Mouse (Mus musculus) T-helper 17 cell (primary cell): ENCODE results near the gene Nck2.
"Not testable (repeated sequence)": the region's sequence is repeated elsewhere in the genome, so short reads cannot be mapped to it uniquely, and the experiment has no call there.

ENCODE experiments used
- in situ Hi-C, 2 experiments: fragments of 300-600 bp; cut with MboI, MseI; formaldehyde crosslinking; loops; 1 replicate in 1 of 2; 2 replicates in 1 of 2; pipeline ENCODE4 v1.15.1; 2025; ENCODE audit warnings: high pct_unique_total_duplicates in 2 of 2

The Nck2 gene

GRCm38 (mm10) chr1:43530295-43531020 lies 86.1 kb downstream of the Nck2 start:
- in situ Hi-C loops, result loop anchor here in 1 of 2 experiments (5.0 kb wide), 1 partner anchor 53 kb away; no protein-coding TSS in a partner anchor

DNA sequence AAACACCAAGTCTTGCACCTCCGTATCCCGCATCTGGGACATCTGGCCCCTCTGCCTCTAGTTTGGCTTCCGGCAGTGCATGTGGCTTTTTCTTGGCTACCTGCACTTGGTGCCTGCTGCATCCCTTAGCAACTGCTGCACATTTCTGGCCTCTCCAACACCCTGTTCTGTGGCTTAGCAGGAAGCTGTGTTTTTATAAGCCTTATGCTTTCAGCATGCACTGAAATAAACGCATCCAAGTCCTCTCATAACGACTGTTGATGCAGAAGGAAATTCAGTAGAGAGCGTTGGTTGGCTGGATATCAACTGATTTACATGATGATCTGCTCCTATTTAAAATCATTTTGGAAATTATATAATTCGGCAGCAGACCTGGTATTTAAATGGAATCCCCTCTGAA lies 86.9 kb downstream of the Nck2 start:
- in situ Hi-C loops, result loop anchor here in 1 of 2 experiments (5.0 kb wide), 1 partner anchor 54 kb away; no protein-coding TSS in a partner anchor

DNA sequence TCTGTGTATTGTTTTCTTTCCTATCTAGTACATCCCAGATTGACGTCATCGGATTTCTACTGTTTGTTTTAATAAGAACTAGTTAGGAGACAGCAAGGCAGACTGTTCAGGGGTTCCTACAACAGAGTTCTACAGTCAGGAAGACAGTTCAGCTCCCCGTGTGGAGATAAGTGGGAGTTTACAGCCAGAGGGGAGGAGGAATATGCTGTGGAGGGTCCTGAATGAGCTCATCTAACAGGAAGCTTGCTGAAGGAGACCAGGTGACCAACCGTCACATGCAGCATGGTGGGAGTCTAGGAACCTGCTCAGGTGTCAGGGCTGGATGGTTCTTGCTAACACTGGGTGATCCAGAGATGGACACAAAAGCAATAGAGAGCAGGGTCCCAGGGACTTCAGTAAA lies 87.9 kb downstream of the Nck2 start:
- in situ Hi-C loops, result loop anchor here in 1 of 2 experiments (5.0 kb wide), 1 partner anchor 55 kb away; no protein-coding TSS in a partner anchor

DNA sequence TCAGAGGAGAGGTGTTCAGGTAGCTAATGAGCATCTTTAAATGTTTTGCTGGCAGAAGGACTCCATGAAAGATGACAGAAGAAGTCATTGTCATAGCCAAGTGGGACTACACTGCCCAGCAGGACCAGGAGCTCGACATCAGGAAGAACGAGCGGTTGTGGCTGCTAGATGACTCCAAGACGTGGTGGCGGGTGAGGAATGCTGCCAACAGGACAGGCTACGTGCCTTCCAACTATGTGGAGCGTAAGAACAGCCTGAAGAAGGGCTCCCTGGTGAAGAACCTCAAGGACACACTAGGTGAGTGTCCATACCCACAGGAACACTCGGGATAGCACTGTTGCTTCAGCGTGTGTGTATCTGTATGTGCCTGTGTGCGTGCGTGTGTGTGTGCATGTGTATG lies 89.1 kb downstream of the Nck2 start:
- in situ Hi-C loops, result loop anchor here in 1 of 2 experiments (5.0 kb wide), 1 partner anchor 56 kb away; no protein-coding TSS in a partner anchor

DNA sequence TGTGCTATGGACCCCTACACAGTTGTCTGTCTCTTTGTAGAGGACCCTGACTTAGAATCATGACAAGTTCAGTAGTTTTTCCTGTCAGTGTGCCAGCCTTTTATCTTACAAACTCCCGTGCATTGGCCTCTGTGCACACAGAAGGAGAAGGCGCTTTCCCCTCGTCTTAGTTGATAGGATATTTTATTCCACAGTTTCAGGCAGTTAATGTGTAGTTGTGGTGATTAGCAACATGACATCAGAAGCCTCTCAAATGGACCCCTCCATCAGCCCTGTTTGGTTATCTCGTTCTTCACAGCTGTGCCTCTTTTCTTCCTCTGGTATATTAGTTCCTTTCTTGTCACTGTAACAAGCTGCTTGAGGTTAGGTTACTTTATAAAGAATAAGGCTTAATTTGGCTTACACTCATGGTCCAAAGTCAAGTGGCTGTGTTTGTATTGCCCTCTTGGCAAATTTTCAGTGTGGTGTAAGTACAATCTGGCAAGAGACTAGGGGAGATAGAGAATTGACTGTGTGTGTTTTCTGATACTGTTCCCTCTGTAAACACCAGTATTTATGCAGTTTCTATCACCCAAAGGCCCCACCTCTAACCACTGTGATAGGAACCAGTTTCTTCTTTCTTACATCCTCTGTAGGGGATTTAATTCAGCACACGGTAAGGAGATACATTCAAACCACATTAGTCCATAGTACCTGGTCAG lies 89.8 kb downstream of the Nck2 start:
- in situ Hi-C loops, result loop anchor here in 1 of 2 experiments (5.0 kb wide), 1 partner anchor 57 kb away; no protein-coding TSS in a partner anchor

GRCm38 (mm10) chr1:43535519-43536000 lies 91.2 kb downstream of the Nck2 start:
- in situ Hi-C loops, result no loop called here

DNA sequence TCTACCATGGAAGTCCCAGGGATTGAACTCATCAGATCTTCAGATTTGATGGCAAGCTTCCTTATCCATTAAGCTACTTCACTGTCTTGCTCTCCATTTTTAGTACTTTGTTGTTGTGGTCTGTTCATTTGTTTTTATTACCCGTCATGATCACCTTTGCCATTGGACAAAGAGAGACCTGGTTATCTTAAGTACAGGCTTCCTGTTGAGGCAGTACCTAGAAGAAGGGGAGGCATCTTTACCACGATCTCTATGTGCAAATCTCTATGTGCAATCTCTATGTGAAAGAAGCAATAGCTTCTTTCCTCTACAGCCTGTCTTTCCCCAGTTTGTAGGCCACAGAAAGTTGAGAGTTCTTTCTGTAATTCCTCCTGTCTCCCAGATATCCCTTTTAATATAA lies 91.9 kb downstream of the Nck2 start:
- in situ Hi-C loops, result no loop called here

GRCm38 (mm10) chr1:43537021-43537420 lies 92.6 kb downstream of the Nck2 start:
- in situ Hi-C loops, result no loop called here

- in situ Hi-C loops, result no loop called here
Measured at GRCm38 (mm10) chr1:43537496-43537895, 93.1 kb downstream of the Nck2 start.

DNA sequence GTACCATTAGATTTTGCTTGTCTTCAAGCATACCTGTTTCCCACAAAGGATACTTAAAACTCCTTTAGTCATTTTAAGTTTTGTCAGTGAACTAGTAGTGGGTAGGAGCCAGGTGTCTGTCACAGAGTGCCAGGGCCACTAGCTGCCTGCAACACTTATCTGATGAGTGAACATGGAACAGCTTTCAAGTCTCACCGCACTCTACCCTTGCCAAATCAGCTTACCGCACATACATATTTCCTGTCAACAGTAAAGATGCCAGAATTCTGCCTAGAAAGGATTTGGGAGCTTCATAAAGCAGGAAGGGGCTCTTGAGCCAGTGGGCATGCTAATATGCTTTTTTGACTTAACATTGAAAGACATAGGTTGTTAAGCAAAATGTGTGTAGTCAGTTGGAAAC lies 94.3 kb downstream of the Nck2 start:
- in situ Hi-C loops, result no loop called here

- in situ Hi-C loops, result loop anchor here in 1 of 2 experiments (5.0 kb wide), 1 partner anchor 93 kb away; no protein-coding TSS in a partner anchor
Measured at GRCm38 (mm10) chr1:43539689-43540380, 95.5 kb downstream of the Nck2 start.

GRCm38 (mm10) chr1:43542339-43542738 lies 98.0 kb downstream of the Nck2 start:
- in situ Hi-C loops, result loop anchor here in 1 of 2 experiments (5.0 kb wide), 1 partner anchor 95 kb away; no protein-coding TSS in a partner anchor

DNA sequence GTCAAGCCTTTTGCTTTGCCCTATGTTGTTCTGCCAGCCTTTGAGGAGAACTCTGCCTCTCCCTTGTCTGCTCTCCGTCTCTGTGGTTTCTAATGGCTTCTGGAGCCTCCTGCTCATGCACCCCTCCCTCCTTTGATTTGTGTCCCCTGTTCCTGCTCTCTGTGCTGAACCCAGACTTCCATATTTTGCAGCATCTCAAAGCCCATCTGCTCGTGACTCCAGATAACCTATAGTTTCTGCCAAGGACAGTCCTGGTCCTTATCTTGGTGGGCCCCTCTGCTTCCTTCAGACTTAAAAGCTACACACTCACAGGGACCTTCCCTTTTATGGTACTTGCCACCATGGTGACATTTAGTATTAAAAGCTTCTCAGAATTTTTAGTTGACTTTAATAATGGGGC lies 103.3 kb downstream of the Nck2 start:
- in situ Hi-C loops, result no loop called here

DNA sequence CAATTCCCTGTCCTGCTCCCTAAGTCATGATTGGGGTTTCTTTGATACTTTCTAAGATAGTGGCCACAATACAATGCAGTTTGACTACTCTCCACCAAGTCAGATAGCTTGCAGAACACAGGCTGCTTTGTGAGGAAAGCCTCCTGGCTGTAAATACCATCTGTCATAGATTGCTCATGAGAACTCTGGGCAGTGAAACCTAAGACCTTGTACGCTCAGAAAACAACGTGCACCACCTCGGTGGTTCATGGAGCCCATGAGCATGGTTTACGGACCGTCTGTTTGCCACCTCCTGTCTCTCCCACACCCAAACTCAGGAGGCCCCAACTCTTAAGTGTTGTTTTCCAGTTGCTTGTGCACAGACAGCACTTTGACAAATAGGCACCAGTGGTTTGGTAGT lies 104.4 kb downstream of the Nck2 start:
- in situ Hi-C loops, result no loop called here

DNA sequence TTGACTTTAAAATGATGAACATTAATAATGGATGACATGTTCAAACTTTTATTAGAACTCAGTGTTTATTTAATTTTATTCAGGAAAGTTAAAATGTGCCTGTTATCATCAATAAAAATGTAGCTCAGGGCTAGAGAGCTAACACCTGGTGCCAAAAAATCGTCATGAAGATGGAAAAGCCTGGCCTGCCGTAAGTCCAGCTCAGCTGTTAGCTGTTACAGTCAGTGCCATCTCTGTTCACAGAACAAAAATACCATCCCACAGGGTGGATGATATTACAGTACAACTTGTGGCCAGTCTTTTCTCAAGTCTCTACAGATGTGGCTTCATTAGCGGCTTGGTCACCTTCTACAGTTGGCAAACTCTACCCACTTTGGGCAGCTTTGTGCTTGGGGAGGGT lies 106.1 kb downstream of the Nck2 start:
- in situ Hi-C loops, result no loop called here

- in situ Hi-C loops, result not testable (repeated sequence)
Measured at GRCm38 (mm10) chr1:43553989-43554679, 109.8 kb downstream of the Nck2 start.

- in situ Hi-C loops, result no loop called here
Measured at GRCm38 (mm10) chr1:43555222-43555974, 111.0 kb downstream of the Nck2 start.

DNA sequence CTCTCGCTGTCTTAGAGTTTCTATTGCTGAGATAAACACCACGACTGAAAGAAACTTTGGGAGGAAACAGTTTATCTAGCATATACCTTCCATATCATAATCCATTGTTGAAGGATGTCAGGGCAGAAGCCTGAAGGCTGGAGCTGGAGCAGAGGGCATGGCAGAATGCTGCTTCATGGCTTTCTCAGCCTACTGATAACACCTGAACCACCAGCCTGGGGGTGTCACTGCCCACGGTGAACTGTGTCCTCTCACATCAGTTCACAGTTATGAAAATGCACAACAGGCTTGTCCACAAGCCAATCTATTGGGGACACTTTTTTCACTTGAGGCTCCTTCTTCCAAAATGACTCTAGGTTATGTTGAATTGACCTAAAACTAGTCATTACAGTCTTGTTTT lies 114.0 kb downstream of the Nck2 start:
- in situ Hi-C loops, result no loop called here

DNA sequence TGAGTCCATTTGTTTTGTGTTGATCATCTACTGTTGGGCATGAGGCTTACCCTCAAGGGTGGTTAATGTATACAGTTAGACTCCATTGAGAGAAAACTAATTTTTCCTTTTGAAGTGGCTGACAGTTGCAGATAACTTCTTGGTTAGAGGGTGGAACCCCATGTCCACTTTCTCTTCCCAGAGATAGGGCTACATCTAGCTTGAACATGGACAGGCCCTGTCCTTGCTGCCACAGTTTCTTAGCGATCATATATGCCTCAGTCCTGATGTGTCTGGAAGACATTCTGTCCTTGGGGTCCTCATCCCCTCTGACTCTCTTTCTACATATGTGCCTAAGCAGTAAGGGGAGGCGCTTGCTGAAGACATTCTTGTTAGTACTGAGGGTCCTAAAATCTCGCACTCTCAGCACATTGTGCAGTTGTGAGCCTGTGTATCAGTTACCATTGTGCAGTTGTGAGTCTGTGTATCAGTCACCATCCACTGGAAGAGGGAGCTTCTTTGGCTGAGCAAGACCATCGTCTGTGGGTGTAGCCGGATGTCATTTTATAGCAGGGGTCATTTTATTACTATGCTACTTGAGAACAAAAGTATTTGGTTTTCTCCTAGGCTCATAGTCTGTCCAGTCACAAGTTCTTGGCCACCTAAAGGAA lies 114.8 kb downstream of the Nck2 start:
- in situ Hi-C loops, result no loop called here

DNA sequence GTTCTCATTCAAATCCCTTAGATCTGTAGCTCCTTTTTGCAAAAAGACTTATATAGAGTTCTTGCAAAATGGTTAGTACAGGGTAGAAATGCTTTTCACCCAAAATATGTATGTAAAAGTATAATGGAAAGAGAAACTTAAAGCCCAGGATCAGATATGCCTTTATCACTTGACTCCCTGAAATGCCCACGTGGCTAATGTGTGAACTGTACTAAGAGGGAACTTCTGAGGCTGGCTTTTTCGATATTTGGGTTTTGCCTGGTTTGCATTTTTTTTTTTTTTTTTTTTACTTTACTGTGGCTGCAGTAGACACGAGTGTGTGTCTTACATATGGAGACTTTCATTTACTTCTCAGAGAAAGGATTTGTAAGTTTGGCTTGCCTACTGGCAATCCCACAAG lies 116.7 kb downstream of the Nck2 start:
- in situ Hi-C loops, result loop anchor here in 1 of 2 experiments (5.0 kb wide), 1 partner anchor 44 kb away; no protein-coding TSS in a partner anchor
